Mouse (Mus musculus): ENCODE measurements at regions not wholly inside any gene's neighbourhood (a gene's known extent, or its start where the extent isn't known, plus 50 kb on each side); places are given as distances from the start of the nearest gene placed in this dataset.
A peak's percentile ranks its signal among the peaks of the same experiment; 100 is the strongest.

DNA sequence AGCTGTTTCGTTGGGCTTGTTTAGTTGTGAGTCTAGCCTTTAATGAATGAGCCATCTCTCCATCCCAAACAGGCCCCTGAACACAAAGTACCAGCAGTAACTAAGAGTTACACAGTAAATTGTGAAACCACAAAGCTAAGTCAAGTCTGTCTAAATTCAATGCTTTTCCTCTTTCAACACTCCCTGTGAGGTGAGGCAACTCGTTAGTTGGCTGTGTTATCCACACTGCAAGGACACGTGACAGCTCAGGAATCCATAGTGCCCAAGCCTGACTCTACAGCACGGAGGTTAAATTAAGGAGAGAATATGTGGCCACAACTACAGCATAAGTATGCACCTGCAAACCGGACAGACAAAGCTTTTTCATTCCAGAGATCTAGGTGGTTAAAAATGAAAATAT lies 54.9 kb upstream of the Gm45716 start:
- peak; percentile 55 for DNase-seq (ENCODE audit: extremely low read depth, low read depth, low spot score)

DNA sequence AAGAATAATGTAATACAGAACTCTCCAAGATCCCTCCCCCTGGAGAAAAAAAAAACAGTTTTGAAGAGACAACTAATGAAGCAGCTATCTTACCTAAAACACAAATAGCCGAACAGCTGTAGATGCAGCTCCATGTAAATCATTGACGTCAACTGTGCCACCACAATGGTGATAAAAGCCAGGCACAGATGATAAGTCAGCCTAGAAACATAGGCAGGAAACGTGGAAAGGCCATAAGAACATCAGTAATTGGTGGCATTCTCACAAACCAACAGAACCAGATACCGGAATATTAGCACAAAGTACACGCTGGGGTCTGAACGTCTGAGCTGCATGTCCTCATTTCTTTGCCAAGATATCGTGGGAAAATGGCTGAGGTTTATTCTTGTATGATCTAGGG lies 51.2 kb upstream of the Gm45716 start:
- no peak for DNase-seq (ENCODE audit: extremely low read depth, low read depth, low spot score)

Measured in fat pad, adult 2 months (tissue).